Mouse (Mus musculus): ENCODE data around the gene Zfp1.

DNA sequence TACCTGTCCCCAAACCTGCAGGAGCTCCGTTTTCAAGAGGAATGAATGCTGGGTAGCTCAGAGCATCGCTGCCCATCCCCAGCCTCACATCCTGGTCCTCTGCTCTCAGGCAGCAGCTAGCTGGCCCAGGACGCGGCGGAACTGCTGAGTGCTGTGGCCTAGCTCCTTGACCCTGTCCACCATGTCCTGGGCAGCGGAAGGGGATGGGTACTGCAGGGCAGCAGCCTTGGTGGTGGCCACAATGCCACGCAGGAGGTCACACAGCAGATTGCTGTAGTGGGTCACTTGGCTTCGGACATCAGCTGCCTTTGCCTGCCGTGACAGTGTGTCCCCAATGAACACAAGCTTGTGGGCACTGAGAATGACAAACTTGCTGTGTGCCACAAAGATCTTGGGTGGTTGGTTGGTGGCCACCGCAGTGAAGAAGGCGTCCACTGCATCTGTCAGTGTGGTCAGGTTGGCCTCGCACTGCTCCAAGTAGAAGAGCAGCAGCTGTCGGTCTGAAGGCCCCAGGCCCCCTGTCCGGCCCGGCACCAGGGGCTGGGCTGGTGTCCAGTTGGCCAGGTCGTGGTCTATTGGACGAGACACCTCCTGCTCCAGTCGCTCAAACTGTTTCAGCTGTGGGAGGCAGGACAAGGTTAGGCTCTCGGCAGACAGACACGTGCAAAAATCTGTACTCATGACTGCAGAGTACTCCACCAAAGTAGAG, 67.7 kb downstream of the Zfp1 start:
- TF ChIP-seq EP300 (IDR thresholded peaks at IDR 0.05; ENCODE audit: low read depth) (no peak), CTCF (IDR thresholded peaks at IDR 0.05; ENCODE audit: low read depth) (no peak)
